Mouse (Mus musculus) kidney, postnatal 0 days (tissue): ENCODE measurements around the gene Frmpd3. TPM values are rescaled to one million over a fixed set of nuclear protein-coding genes. Genes with fewer than 3 reads are reported as not detected.

Source experiments
- ATAC-seq: fragments of 200-750 bp; cut with Nextera tagmentation; replicated peaks from 2 replicates; pipeline ENCODE4 v1.8.0; 2017; ENCODE audit warnings: low read depth, moderate number of reproducible peaks, moderate TSS enrichment, moderate library complexity; ENCODE audit not compliant: low FRiP score
- DNase-seq: peaks from one replicate; pipeline ENCODE4 v3.0.0-alpha.2; 2016; ENCODE audit warnings: low spot score
- H3K27ac ChIP-seq: fragments of 300-500 bp; sonication (generic); 2 replicates; pipeline ENCODE4 v1.5.1; 2014; ENCODE audit warnings: mild to moderate bottlenecking
- H3K27me3 ChIP-seq: fragments of 300-500 bp; sonication (generic); 2 replicates; pipeline ENCODE4 v1.6.1; 2014; ENCODE audit warnings: low read length, mixed read lengths; ENCODE audit not compliant: insufficient read depth
- H3K36me3 ChIP-seq: fragments of 300-500 bp; sonication (generic); 2 replicates; pipeline ENCODE4 v1.6.1; 2014; ENCODE audit warnings: low read length, mixed read lengths; ENCODE audit not compliant: insufficient read depth
- H3K4me1 ChIP-seq: fragments of 300-500 bp; sonication (generic); replicated peaks from 2 replicates; pipeline ENCODE4 v1.6.1; 2014; ENCODE audit warnings: antibody characterized with exemption, low read length, mixed read lengths; ENCODE audit not compliant: insufficient read depth
- H3K4me2 ChIP-seq: fragments of 300-500 bp; sonication (generic); 2 replicates; pipeline ENCODE4 v1.6.1; 2014; ENCODE audit warnings: mild to moderate bottlenecking, low read length, moderate library complexity, mixed read lengths
- H3K4me3 ChIP-seq: fragments of 300-500 bp; sonication (generic); replicated peaks from 2 replicates; pipeline ENCODE4 v1.5.1; 2014; ENCODE audit warnings: low read depth, low read length
- H3K9ac ChIP-seq: fragments of 300-500 bp; sonication (generic); 2 replicates; pipeline ENCODE4 v1.6.1; 2014; ENCODE audit warnings: low read depth, low read length
- H3K9me3 ChIP-seq: fragments of 300-500 bp; sonication (generic); replicated peaks from 2 replicates; pipeline ENCODE4 v1.6.1; 2016; ENCODE audit warnings: low read length, inconsistent platforms, mixed read lengths
- CTCF ChIP-seq: IDR thresholded peaks from 2 replicates; pipeline ENCODE4 v1.5.1; 2016; ENCODE audit warnings: antibody characterized with exemption, low read depth, mild to moderate bottlenecking, moderate library complexity
- WGBS: fragments of 180-500 bp; shearing (Covaris S2); extraction: QIAGEN DNeasy Blood & Tissue Kit; methylation state at CpG from one replicate; pipeline ENCODE4 v1.1.7; 2014; 5-methylcytosine and 5-hydroxymethylcytosine counted together
- polyA plus RNA-seq: library from polyadenylated mRNA; unstranded; fragments of >200 nt; fragmentation: Nextera tagmentation; extraction: Ambion mirVana; gene quantifications from 2 replicates; pipeline ENCODE4 v1.2.1, GENCODE M21; 2015

Gene Frmpd3
- polyA plus RNA-seq, 1 experiment from 2014 or later, result 0.03 TPM

- Histone ChIP-seq H3K4me1 (no peaks in the 10 kb centered on the region), H3K27ac (no peak overlapping the region), H3K9me3 (no peaks in the 10 kb centered on the region), H3K27me3 (no peaks in the 10 kb centered on the region), H3K4me3 (peak overlapping the region; percentile 26), H3K4me2 (peak overlapping the region; percentile 61), H3K36me3 (no peaks in the 10 kb centered on the region), H3K9ac (no peak overlapping the region)
- ATAC-seq (no peak; the same call in 1 of the 2 replicates), DNase-seq (no peak)
- no peak for TF ChIP-seq CTCF
- 28% methylated on average over 22 of the region's 25 CpGs for WGBS
Observed at GRCm38 (mm10) chrX:140342393-140343163, 515 bp downstream of the Frmpd3 start.

DNA sequence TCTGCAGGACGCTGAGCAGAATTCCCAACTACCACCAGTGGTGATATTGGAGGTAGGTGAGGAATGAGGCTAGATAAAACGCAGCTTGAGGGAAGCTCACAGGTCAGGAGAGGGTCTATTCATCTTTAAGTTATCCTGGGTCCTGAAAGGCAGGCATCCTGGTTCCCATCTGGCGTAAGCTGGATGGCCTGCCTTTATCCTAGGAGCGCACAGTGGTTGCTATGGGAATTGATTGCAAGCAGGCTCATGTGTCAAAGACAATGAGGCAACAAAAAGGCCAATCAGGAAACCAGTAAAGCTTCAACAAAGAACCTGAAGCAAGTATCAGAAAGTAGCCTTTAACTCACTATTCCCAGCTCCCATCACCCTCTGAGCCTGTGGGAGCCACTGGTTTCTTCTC lies 33.6 kb downstream of the Frmpd3 start:
- no peak for TF ChIP-seq CTCF
- no peaks in the 10 kb centered on the region for H3K36me3 ChIP-seq
- H3K27ac ChIP-seq, result no peak overlapping the region
- H3K27me3 ChIP-seq, result no peaks in the 10 kb centered on the region; the same call in 1 of the 2 replicates
- no peak for ATAC-seq
- H3K9ac ChIP-seq, result no peak overlapping the region
- H3K4me3 ChIP-seq, result no peak overlapping the region
- H3K4me2 ChIP-seq, result no peak overlapping the region
- no peaks in the 10 kb centered on the region for H3K4me1 ChIP-seq
- H3K9me3 ChIP-seq, result no peaks in the 10 kb centered on the region
- WGBS, result 37% methylated on average over 4 of the region's 4 CpGs
- DNase-seq, result no peak

- Histone ChIP-seq H3K4me1 (no peaks in the 10 kb centered on the region), H3K4me3 (no peak overlapping the region), H3K9ac (no peak overlapping the region), H3K9me3 (no peaks in the 10 kb centered on the region), H3K27ac (no peak overlapping the region), H3K36me3 (no peaks in the 10 kb centered on the region), H3K4me2 (no peak overlapping the region), H3K27me3 (no peaks in the 10 kb centered on the region)
- no peak for ATAC-seq
- WGBS, result 51% methylated on average over 3 of the region's 3 CpGs
- no peak for DNase-seq
- TF ChIP-seq CTCF, result no peak
Observed at GRCm38 (mm10) chrX:140399986-140400385, 57.9 kb downstream of the Frmpd3 start.

- DNase-seq (no peak), ATAC-seq (no peak)
- Histone ChIP-seq H3K36me3 (no peaks in the 10 kb centered on the region), H3K4me3 (no peak overlapping the region), H3K27me3 (no peaks in the 10 kb centered on the region), H3K27ac (no peak overlapping the region), H3K9me3 (no peaks in the 10 kb centered on the region), H3K4me1 (no peaks in the 10 kb centered on the region), H3K9ac (no peak overlapping the region), H3K4me2 (no peak overlapping the region)
- peak; percentile 38; the same call in 1 of the 2 replicates for TF ChIP-seq CTCF
- 52% methylated on average over 4 of the region's 4 CpGs for WGBS
Observed at GRCm38 (mm10) chrX:140402904-140403303, 60.8 kb downstream of the Frmpd3 start.

- no peak for TF ChIP-seq CTCF
- Histone ChIP-seq H3K27me3 (no peaks in the 10 kb centered on the region), H3K4me3 (no peak overlapping the region), H3K36me3 (no peaks in the 10 kb centered on the region), H3K9ac (no peak overlapping the region), H3K27ac (no peak overlapping the region), H3K4me1 (no peaks in the 10 kb centered on the region), H3K9me3 (no peaks in the 10 kb centered on the region), H3K4me2 (no peak overlapping the region)
- DNase-seq (no peak), ATAC-seq (peak; percentile 54; the same call in 1 of the 2 replicates)
- 24% methylated on average over 4 of the region's 4 CpGs for WGBS
Observed at GRCm38 (mm10) chrX:140406079-140406478, 64.0 kb downstream of the Frmpd3 start.

GRCm38 (mm10) chrX:140406501-140406900 lies 64.4 kb downstream of the Frmpd3 start:
- Histone ChIP-seq H3K27ac (no peak overlapping the region), H3K9ac (no peak overlapping the region), H3K27me3 (no peaks in the 10 kb centered on the region), H3K36me3 (no peaks in the 10 kb centered on the region), H3K4me3 (no peak overlapping the region), H3K9me3 (no peaks in the 10 kb centered on the region), H3K4me1 (no peaks in the 10 kb centered on the region), H3K4me2 (no peak overlapping the region)
- ATAC-seq (peak; percentile 80; the same call in 1 of the 2 replicates), DNase-seq (peak; percentile 6)
- TF ChIP-seq CTCF, result no peak
